Mouse (Mus musculus) C2C12 (cell line): ENCODE measurements around the gene Eif5a2.

Experiments
- CEBPB ChIP-seq: IDR thresholded peaks from one replicate; pipeline ENCODE4 v1.6.1; 2011; ENCODE audit warnings: low read depth, mild to moderate bottlenecking, control low read depth, moderate library complexity
- CTCF ChIP-seq: IDR thresholded peaks from one replicate; pipeline ENCODE4 v1.5.1; 2011; ENCODE audit not compliant: control insufficient read depth, insufficient read depth, insufficient read length
- FOSL1 ChIP-seq: IDR thresholded peaks from one replicate; pipeline ENCODE4 v1.8.0; 2011; ENCODE audit warnings: mild to moderate bottlenecking, low read length; ENCODE audit not compliant: poor library complexity, insufficient read depth, severe bottlenecking
- MAX ChIP-seq: IDR thresholded peaks from one replicate; pipeline ENCODE4 v1.6.1; 2011; ENCODE audit warnings: mild to moderate bottlenecking, control low read depth
- MYOD1 ChIP-seq: IDR thresholded peaks from one replicate; pipeline ENCODE4 v1.6.1; 2011; ENCODE audit warnings: low read depth; ENCODE audit not compliant: control insufficient read depth, insufficient read length
- MYOG ChIP-seq: IDR thresholded peaks from one replicate; pipeline ENCODE4 v1.6.1; 2011; ENCODE audit not compliant: control insufficient read depth, insufficient read length; ENCODE audit errors: extremely low read depth
- USF1 ChIP-seq: IDR thresholded peaks from one replicate; pipeline ENCODE4 v1.6.1; 2011; ENCODE audit warnings: low read depth, mild to moderate bottlenecking, control low read depth, moderate library complexity

DNA sequence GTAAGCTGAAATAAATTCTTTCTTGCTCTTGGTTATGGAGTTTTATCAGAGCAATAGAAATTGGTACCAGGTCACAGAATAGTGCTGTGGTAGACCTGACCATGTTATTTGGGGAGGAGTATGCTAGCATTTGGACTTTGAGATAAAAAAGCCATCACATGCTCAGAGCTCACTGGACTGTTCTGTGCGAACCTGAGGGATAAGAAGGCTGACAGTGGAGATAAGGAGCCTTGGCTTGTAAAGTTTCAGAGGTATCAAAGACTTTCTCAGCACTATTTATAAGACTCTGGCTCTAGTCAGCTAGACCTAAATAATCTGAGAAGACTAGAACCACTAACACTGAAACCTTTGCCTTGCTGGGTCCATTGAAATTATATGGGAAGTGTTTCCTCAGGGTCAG lies 5.1 kb upstream of the Eif5a2 start:
- TF ChIP-seq CTCF (no peak), CEBPB (no peak), MAX (no peak), MYOD1 (no peak), USF1 (no peak), MYOG (no peak), FOSL1 (no peak)
